Mouse (Mus musculus): ENCODE measurements at regions not wholly inside any gene's neighbourhood (a gene's known extent, or its start where the extent isn't known, plus 50 kb on each side); places are given as distances from the start of the nearest gene placed in this dataset.

- no peak for ATAC-seq (replicated peaks; ENCODE audit: poor library complexity)
Observed at GRCm38 (mm10) chr1:76453160-76453710, 907.2 kb downstream of the Slc4a3 start.

- ATAC-seq (replicated peaks; ENCODE audit: poor library complexity), result no peak
Observed at GRCm38 (mm10) chr1:76466562-76466961, 920.5 kb downstream of the Slc4a3 start.

DNA sequence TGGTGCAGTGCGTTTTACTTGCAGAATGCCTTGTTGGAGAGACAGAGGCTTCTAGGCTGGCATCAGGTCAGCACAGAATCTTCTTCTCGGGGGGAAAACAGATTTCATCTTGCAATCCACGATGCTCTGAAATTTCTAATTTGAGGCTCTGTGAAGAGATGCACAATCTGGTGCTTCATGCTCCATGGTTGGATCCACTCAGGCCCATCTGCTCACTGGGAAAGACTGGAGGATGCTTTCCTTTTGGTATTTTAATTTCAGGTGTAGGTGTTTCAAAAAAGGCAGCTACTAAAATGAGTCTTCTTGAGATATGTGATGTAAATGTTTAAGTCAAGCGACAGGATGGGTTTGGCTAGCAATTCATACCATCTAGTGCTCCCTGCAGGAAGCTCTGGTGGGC, 938.1 kb downstream of the Slc4a3 start:
- no peak for ATAC-seq (replicated peaks; ENCODE audit: poor library complexity)

DNA sequence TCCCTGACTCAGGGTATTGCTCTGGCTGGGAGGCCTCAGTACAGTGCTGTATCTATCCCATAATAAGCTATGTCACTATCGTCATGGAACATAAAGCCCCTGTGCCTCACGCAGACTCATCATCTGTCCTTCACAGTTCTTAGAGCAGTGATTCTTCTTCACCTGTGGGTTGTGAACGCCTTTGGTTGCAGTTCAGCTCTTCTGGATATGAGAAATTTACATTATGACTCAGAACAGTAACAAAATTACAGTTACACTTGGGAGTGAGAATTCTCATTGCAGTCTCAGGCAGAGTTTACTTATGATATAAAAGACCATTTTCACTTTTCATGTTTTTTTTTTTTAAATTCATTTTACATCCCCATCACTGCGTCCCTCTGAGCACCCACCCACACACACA, 941.4 kb downstream of the Slc4a3 start:
- ATAC-seq (replicated peaks; ENCODE audit: poor library complexity), result no peak

DNA sequence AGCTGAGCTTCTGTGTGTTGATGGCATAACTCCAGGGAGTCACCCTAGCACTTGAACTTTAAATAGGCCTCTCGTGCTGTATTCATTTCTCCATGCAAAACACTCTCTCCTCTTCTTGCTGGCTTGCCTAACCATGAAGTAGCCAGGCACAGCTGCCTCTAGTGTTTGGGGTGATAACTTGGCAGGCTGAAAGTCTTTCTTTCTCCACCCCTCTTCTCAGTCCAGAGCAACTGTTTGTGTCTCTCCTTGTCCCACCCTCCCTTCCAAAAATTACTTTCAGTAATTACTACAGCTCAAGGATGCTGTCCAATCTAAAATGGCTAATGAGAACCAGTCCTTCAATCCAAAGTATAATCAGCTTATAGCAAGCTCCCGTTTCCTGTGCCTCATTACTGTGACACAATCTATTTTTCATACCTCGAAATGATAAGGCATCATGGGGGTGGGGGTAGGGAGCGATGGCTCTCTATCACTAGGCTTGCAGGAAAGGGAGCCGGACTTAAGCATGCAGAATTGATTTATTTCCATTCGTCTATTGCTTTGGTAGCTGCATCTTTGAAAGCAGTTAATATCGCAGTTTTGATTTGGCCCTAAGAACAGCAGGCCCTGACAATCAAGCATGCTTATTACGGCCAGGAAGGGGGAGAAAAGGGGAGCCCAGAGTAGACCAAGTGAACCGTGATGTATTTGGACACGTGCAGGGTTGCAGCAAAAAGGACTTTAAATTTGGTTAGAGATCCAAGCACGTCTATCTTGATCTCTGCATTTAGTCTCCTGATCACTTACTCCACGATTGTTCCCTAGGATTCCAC, 943.8 kb downstream of the Slc4a3 start:
- no peak for ATAC-seq (replicated peaks; ENCODE audit: poor library complexity)

DNA sequence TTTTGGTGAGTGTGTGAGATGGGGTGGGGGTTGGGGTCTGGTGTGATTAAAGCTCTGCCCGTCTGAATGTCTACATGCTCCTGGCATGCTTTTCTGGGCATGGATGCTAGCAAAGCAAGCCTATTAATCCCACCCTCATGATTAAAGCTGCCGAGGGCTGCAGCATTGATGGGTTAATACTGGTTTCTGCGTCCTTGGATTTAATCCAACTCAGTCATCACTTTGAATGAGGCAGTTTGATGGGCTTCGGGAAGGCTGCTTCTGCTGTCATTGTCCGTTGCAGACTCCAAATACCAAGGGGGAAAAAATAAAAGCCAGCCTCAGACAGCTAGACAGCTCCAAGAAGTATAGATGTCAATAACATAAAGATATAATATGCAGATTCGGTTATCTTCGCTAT, 944.7 kb downstream of the Slc4a3 start:
- ATAC-seq (replicated peaks; ENCODE audit: poor library complexity), result no peak

GRCm38 (mm10) chr1:76491187-76491586, 945.1 kb downstream of the Slc4a3 start:
- no peak for ATAC-seq (replicated peaks; ENCODE audit: poor library complexity)

DNA sequence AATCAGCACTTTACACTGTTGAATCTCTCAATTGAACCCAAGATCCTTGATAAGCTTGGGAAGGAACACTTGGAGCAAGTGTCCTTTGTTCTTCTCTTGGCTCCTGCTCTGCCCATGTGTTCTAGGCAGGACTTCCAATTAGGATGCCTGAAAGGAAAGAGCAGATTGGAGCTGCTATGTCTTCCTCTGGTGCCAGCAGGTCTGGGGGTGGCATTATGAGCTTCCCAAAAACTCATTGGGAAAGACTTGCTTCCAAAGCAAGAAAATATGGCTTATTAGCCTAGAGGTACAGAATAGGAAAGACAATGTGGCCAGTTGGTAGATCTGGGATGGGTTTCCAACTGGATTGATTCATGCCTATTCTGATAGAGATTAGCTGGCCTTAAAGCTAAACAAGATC, 959.1 kb downstream of the Slc4a3 start:
- no peak for ATAC-seq (replicated peaks; ENCODE audit: poor library complexity)

- ATAC-seq (replicated peaks; ENCODE audit: poor library complexity), result no peak
Observed at GRCm38 (mm10) chr1:76508821-76509220, 962.8 kb downstream of the Slc4a3 start.

DNA sequence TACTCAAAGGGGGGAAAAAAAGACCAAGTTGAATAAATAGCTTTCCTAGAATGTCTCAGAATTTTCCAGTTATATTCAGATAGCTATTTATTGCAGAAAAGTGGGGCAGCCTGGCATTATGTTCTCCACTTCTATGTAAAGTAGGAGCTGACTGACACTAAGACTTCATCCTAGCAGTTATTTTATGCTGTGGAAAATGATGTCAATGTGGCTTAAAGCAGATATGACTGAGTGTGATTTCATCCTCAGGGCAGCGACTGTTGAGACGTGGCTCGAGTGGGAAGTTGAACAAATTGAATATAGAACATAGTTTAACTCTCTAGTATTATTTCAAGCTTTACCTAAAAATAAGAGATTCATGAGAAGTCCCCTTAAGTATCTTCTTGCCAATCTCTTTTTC, 963.4 kb downstream of the Slc4a3 start:
- ATAC-seq (replicated peaks; ENCODE audit: poor library complexity), result no peak

- ATAC-seq (replicated peaks; ENCODE audit: poor library complexity), result no peak
Observed at GRCm38 (mm10) chr1:76512156-76512555, 966.1 kb downstream of the Slc4a3 start.

- ATAC-seq (replicated peaks; ENCODE audit: poor library complexity), result no peak
Observed at GRCm38 (mm10) chr1:76513490-76513889, 967.4 kb downstream of the Slc4a3 start.

DNA sequence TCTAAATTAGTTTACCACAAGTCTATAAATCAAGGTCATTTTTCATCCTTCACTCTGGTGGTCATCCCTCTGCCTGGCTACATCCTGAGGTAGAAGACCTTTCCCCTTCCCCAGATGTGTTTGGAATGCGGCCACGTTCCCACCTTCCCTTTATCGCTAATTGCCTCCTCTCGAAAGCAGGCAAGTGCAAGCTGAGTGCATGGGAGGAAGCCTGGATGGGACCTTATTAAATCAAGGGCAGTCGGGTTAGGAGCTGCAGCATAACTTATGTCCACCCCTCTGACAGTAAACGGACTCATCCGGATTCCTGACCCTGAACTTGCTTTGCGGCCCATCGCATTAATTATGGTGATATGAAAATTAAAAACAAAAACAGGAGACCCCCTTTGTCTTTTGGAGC, 983.5 kb downstream of the Slc4a3 start:
- ATAC-seq (replicated peaks; ENCODE audit: poor library complexity), result no peak

DNA sequence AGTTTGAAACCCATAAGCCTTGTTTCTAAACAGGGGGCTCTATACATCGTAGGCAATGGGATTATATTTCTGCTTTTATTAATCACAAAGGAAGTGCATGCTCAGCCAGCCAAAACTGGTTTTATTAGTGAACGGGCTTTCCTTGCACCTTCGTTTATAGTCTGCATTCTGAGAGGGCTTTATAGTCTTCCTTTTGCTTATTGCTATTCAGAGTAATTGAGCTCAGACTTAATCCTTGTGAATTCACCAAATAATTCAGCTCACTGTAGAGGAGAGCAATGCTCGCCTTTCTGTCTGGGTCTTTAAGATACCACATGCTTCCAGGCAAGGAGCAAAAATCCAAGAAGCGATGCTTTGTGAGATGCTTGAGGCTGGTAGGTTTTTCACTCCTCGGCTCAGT, 984.3 kb downstream of the Slc4a3 start:
- no peak for ATAC-seq (replicated peaks; ENCODE audit: poor library complexity)

DNA sequence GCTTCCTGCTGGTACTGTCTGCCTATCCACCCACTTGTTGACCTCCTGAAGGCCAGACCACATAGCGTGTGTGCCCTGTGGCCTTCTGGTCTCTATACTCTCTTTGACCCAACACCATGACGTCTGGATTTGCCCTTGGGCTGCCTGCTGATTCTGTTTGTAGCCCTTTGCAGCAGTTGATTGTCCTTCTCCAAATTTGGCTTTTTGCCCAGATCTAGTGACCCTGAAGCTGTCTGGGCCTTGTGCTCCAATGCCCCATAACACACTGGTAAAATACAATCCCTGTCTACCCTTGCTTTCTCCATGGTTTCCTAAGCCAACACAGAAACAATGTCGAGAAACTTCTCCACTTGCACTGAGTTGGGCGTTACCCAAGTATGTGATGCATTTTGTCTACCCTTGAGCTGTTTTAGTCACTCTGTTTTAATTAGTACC, 979.3 kb downstream of the Epha4 start:
- no peak for ATAC-seq (replicated peaks; ENCODE audit: poor library complexity)

GRCm38 (mm10) chr1:76540529-76540928, 974.4 kb downstream of the Epha4 start:
- peak; percentile 99 for ATAC-seq (replicated peaks; ENCODE audit: poor library complexity)

DNA sequence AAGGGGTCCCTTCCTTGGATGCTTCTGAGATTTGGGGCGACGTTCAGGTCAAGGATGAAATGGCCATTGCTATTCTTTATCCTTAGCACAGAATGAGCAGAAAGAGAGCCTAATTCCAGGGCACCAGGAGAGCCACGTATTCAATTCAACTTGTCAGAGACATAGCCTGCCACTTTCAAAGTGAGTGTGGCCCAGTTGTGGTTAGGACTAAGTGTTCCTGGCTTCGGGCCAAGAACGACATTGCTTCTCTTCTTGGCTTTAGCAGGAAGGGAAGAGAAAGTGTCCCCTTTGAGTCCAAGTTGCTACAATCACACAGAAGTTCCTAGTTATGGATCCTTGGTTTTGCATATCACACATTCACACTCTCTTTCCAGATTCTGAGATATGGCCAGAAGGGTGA, 964.0 kb downstream of the Epha4 start:
- ATAC-seq (replicated peaks; ENCODE audit: poor library complexity), result peak; percentile 77

DNA sequence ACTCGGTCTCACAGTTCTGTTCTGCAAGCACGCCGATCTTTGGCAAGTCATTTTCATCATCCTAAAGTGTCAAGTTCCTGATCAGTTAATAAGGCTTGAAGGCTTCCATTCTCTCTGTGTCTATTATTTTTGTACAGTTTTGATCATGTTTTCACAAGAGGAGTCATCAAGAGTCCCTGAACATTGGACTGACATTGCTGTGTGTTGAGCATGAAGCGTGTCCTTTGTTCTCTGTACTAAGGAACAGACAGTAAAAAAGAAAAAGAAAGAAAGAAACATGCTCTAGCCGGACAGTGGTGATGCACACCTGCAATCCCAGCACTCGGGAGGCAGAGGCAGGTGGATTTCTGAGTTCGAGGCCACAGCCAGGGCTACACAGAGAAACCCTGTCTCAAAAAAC, 955.4 kb downstream of the Epha4 start:
- ATAC-seq (replicated peaks; ENCODE audit: poor library complexity), result no peak

- no peak for ATAC-seq (replicated peaks; ENCODE audit: poor library complexity)
Observed at GRCm38 (mm10) chr1:76575487-76575886, 939.4 kb downstream of the Epha4 start.

DNA sequence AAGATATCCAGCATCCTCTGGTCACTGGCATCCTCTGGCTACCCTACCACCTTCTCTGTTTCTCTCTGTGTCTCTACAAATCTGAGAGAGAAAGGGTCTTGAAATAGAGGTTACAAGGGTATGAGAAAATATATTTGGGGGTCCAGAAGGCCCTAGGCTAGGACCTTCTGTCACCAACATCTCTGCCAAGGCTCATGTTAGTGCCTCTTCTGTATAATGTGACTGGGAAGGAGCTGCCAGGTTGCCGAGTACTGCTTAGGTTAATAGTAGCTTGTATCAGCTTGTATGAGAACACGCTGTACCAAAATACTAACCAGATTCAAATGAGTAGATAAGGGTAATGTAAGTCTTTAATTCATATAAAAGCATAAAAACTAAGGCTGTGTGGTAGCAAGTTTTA, 929.0 kb downstream of the Epha4 start:
- no peak for ATAC-seq (replicated peaks; ENCODE audit: poor library complexity)

- no peak for ATAC-seq (replicated peaks; ENCODE audit: poor library complexity)
Observed at GRCm38 (mm10) chr1:76625831-76626230, 889.1 kb downstream of the Epha4 start.

DNA sequence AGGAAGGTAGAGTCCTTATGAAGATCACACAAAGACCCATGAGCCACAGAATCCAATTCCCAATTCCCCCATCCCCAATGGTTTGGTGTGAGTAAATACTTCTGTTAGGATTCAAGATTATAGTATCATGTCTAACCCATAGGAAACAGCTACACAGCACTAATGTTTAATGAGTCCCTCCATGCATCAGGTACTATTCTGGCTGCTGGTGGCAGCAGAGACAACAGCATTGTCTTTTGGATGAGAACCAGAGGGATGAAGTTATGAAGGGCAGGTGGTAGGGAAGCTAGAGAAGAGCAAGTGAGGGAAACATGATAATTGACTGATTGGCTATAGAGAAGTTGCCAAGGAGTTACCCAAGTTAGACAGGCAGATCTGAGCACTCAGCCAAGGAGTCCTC, 885.0 kb downstream of the Epha4 start:
- no peak for ATAC-seq (replicated peaks; ENCODE audit: poor library complexity)

DNA sequence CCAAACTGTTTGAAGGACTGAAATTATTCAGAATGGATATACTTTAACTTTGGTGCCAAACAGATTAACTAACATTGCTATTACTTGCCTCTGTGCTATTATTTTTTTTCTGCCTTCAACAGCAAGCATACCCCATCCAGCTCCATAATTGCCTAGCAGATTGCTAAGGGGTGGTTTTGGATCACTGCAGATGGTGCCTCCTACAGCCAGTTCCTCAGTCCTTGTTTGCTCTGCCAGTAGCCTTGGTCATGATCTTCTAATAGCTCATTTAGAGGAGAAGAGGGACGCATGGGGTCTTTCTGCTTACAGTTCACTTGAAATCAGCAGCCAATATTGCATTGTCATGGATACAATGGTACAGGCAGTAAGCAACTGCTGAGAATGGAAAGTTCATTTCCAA, 880.8 kb downstream of the Epha4 start:
- no peak for ATAC-seq (replicated peaks; ENCODE audit: poor library complexity)

Data from megakaryocyte progenitor cell, adult 5-6 weeks (primary cell).